Mouse (Mus musculus) lung, embryonic 15.5 days (tissue): ENCODE measurements around the gene Bbs2. TPM values are rescaled to one million over a fixed set of nuclear protein-coding genes. Genes with fewer than 3 reads are reported as not detected.

Experiments
- ATAC-seq: fragments of 200-750 bp; cut with Nextera tagmentation; 2 replicates; pipeline ENCODE4 v1.8.0; 2017; ENCODE audit warnings: moderate number of reproducible peaks, borderline replicate concordance; ENCODE audit not compliant: low FRiP score, low TSS enrichment; ENCODE audit errors: extremely low read depth
- H3K27ac ChIP-seq: fragments of 300-500 bp; sonication (generic); 2 replicates; pipeline ENCODE4 v1.5.1; 2015; ENCODE audit warnings: moderate library complexity, mild to moderate bottlenecking, inconsistent platforms
- H3K27me3 ChIP-seq: fragments of 300-500 bp; sonication (generic); 2 replicates; pipeline ENCODE4 v1.6.1; 2015; ENCODE audit warnings: inconsistent platforms
- H3K36me3 ChIP-seq: fragments of 300-500 bp; sonication (generic); 2 replicates; pipeline ENCODE4 v1.6.1; 2015; ENCODE audit warnings: inconsistent platforms
- H3K4me1 ChIP-seq: fragments of 300-500 bp; sonication (generic); 2 replicates; pipeline ENCODE4 v1.6.1; 2015; ENCODE audit warnings: inconsistent platforms
- H3K4me2 ChIP-seq: fragments of 300-500 bp; sonication (generic); 2 replicates; pipeline ENCODE4 v1.6.1; 2015; ENCODE audit warnings: inconsistent platforms, mild to moderate bottlenecking, moderate library complexity
- H3K4me3 ChIP-seq: fragments of 300-500 bp; sonication (generic); 2 replicates; pipeline ENCODE4 v1.5.1; 2015; ENCODE audit warnings: mild to moderate bottlenecking, inconsistent platforms
- H3K9ac ChIP-seq: fragments of 300-500 bp; sonication (generic); 2 replicates; pipeline ENCODE4 v1.6.1; 2015; ENCODE audit warnings: inconsistent platforms
- H3K9me3 ChIP-seq: fragments of 300-500 bp; sonication (generic); 2 replicates; pipeline ENCODE4 v1.6.1; 2016; ENCODE audit warnings: inconsistent platforms
- WGBS: fragments of 180-500 bp; shearing (Covaris S2); methylation state at CpG from one replicate; pipeline ENCODE4 v1.1.7; 2015; 5-methylcytosine and 5-hydroxymethylcytosine counted together
- polyA plus RNA-seq: library from polyadenylated mRNA; unstranded; fragments of >200 nt; fragmentation: Nextera tagmentation; extraction: Ambion mirVana; gene quantifications from 2 replicates; pipeline ENCODE4 v1.2.1, GENCODE M21; 2015

Bbs2 gene
- polyA plus RNA-seq, 1 experiment from 2014 or later = 13.1 TPM

DNA sequence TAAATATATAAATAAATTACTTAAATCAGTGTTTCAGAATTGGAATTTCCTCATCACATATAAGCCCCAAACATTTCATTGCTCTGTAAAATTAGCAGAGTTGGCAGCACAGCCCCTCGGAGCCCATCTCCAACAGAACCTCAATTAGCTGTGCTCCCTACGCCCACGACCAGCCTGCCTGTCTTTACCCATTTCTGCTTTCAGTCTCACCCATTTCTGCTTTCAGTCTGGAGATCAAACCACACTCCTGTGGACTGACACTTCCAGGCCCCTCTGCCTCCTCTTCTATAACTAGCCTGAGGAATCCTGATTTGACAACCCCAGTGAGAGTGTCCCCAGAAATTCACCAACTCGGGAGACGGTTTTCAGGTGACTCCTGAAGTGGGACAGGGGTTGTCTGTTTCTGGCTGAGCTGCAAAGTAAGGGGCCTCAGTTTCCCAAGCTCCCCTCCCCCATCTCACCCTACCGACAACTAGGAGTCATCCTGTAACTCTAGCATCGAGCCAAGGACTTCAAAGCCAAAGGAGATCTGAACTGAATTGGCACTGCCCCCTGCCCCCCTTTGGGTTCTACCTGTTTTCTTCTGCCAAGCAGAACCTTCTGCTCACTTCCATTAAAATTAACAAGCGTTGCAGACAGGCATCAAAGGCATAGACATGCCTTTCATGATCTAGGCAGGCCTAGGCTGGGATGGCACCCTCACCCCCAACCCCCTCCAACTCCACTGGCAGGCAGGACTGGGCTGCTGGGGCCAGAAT is 24.2 kb upstream of the Bbs2 start:
- H3K36me3 ChIP-seq = no peaks in the 10 kb centered on the region
- WGBS = 42% methylated on average over 8 of the region's 8 CpGs
- no peak for ATAC-seq

DNA sequence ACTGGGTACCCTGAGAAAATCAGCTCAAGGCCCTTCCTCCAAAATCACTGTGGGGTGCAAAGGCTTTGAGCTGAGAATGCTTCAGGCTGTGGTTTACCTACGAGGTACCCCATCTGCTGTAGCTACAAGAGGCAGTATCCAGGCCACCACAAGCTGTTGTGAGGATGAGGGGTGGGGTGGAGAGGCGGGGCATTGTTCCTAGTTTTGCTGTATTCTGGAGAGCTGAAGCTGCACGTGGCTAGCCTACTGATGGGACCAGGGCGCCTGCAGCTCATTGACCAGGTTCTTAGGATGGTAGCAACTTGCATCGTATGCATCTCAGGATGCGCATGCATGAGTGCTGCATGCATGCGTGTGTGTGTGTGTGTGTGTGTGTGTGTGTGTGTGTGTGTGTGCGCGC is 22.9 kb upstream of the Bbs2 start:
- Histone ChIP-seq H3K27me3 (no peaks in the 10 kb centered on the region), H3K4me2 (no peak overlapping the region), H3K9ac (no peak overlapping the region), H3K27ac (no peak overlapping the region), H3K4me3 (no peak overlapping the region), H3K36me3 (no peaks in the 10 kb centered on the region), H3K4me1 (no peaks in the 10 kb centered on the region), H3K9me3 (no peaks in the 10 kb centered on the region)
- ATAC-seq = no peak
- 77% methylated on average over 9 of the region's 9 CpGs for WGBS

More for the DNA sequence above, 24.2 kb upstream of the Bbs2 start:
- Histone ChIP-seq H3K9me3 (no peaks in the 10 kb centered on the region), H3K9ac (no peak overlapping the region), H3K4me3 (no peak overlapping the region), H3K27ac (no peak overlapping the region), H3K27me3 (no peaks in the 10 kb centered on the region), H3K4me1 (no peaks in the 10 kb centered on the region), H3K4me2 (no peak overlapping the region)

GRCm38 (mm10) chr8:94118776-94119430 is 20.2 kb upstream of the Bbs2 start:
- Histone ChIP-seq H3K27ac (no peak overlapping the region), H3K4me3 (no peak overlapping the region), H3K36me3 (no peaks in the 10 kb centered on the region), H3K9ac (no peak overlapping the region), H3K27me3 (no peaks in the 10 kb centered on the region), H3K9me3 (no peaks in the 10 kb centered on the region), H3K4me1 (no peaks in the 10 kb centered on the region), H3K4me2 (no peak overlapping the region)
- no peak for ATAC-seq
- 16% methylated on average over 6 of the region's 6 CpGs for WGBS

- no peaks in the 10 kb centered on the region for H3K4me1 ChIP-seq
- H3K9ac ChIP-seq = no peak overlapping the region
- no peaks in the 10 kb centered on the region for H3K27me3 ChIP-seq
- H3K4me3 ChIP-seq = no peak overlapping the region
- no peak overlapping the region for H3K4me2 ChIP-seq
- ATAC-seq = no peak
- 75% methylated on average over 2 of the region's 2 CpGs for WGBS
- H3K36me3 ChIP-seq = no peaks in the 10 kb centered on the region
- H3K27ac ChIP-seq = no peak overlapping the region
- H3K9me3 ChIP-seq = no peaks in the 10 kb centered on the region
Observed at GRCm38 (mm10) chr8:94113972-94114371, 15.2 kb upstream of the Bbs2 start.

DNA sequence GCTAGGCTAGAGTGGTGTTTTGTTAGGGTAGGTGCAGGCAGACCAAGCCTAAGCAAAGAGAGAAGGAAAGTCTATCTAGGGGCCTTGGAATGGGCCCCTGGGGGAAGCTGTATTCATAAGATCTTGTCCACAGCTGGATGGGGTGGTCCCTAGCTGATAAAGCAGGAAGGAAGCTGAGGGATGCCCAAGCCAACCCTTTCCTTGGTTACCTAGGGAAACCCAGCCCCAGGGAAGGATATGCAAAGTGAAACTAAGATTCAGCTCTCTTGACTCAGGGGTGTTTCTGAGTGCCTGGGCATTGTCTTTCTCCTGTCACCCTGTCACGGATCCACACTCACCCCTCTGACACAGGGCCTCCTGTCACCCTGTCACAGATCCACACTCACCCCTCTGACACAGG is 14.7 kb upstream of the Bbs2 start:
- ATAC-seq = no peak
- H3K9me3 ChIP-seq = no peaks in the 10 kb centered on the region
- no peak overlapping the region for H3K4me3 ChIP-seq
- no peaks in the 10 kb centered on the region for H3K4me1 ChIP-seq
- H3K27ac ChIP-seq = no peak overlapping the region
- no peaks in the 10 kb centered on the region for H3K36me3 ChIP-seq
- H3K27me3 ChIP-seq = no peaks in the 10 kb centered on the region
- H3K9ac ChIP-seq = no peak overlapping the region
- WGBS = 40% methylated on average over 1 of the region's 1 CpGs
- no peak overlapping the region for H3K4me2 ChIP-seq

- H3K27me3 ChIP-seq = no peaks in the 10 kb centered on the region
- 46% methylated on average over 6 of the region's 6 CpGs for WGBS
Observed at GRCm38 (mm10) chr8:94110526-94111177, 11.9 kb upstream of the Bbs2 start.

DNA sequence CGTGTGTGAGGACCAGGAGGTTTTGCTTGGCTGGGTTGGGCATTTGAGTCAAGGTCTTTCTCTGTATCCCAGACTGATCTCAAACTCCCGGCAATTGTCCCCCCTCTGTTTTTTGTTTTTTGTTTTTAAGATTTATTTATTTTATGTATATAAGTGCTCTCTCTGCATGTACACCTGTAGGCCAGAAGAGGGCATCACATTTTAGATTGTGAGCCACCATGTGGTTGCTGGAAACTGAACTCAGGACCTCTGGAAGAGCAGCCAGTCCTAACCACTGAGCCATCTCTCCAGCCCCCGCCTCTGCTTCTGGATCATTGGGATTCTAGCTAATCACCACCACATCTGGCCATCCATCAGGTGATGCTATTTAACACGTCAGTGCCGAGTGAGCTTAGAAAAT is 11.1 kb upstream of the Bbs2 start:
- 65% methylated on average over 5 of the region's 5 CpGs for WGBS
- no peak overlapping the region for H3K27ac ChIP-seq
- H3K27me3 ChIP-seq = no peaks in the 10 kb centered on the region
- no peaks in the 10 kb centered on the region for H3K4me1 ChIP-seq
- no peak overlapping the region for H3K4me2 ChIP-seq
- no peak overlapping the region for H3K4me3 ChIP-seq
- H3K36me3 ChIP-seq = no peaks in the 10 kb centered on the region
- ATAC-seq = no peak
- no peak overlapping the region for H3K9ac ChIP-seq
- H3K9me3 ChIP-seq = no peaks in the 10 kb centered on the region

More at GRCm38 (mm10) chr8:94110526-94111177, 11.9 kb upstream of the Bbs2 start:
- no peak overlapping the region for H3K9ac ChIP-seq
- no peak overlapping the region for H3K4me2 ChIP-seq
- no peaks in the 10 kb centered on the region for H3K4me1 ChIP-seq
- no peaks in the 10 kb centered on the region for H3K36me3 ChIP-seq
- no peaks in the 10 kb centered on the region for H3K9me3 ChIP-seq
- no peak overlapping the region for H3K27ac ChIP-seq
- ATAC-seq = no peak
- H3K4me3 ChIP-seq = no peak overlapping the region

- Histone ChIP-seq H3K27me3 (no peaks in the 10 kb centered on the region), H3K4me1 (no peaks in the 10 kb centered on the region), H3K27ac (no peak overlapping the region), H3K9me3 (no peaks in the 10 kb centered on the region), H3K36me3 (no peaks in the 10 kb centered on the region), H3K9ac (no peak overlapping the region), H3K4me3 (no peak overlapping the region), H3K4me2 (no peak overlapping the region)
- 63% methylated on average over 6 of the region's 6 CpGs for WGBS
- no peak for ATAC-seq
Observed at GRCm38 (mm10) chr8:94109396-94109795, 10.7 kb upstream of the Bbs2 start.

DNA sequence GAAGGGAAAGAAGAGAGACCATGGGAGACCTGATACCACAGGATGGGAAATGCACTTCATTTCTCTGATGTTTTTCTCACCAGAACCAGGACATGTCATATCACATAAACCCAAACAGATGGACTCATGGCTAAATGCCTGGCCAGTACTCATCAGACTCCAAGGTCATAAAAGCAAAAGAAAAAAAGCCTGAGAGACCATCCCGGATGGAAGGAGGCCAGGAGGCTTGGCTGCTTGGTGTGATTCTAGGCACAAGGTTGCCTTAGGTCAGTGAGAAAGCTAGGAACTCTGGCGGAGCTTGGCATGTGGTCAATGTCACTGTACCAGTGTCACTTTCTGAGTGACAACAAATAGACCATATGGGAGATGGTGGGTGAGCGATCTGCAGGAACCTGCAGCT is 9.1 kb upstream of the Bbs2 start:
- no peak overlapping the region for H3K9ac ChIP-seq
- H3K36me3 ChIP-seq = no peaks in the 10 kb centered on the region
- no peaks in the 10 kb centered on the region for H3K27me3 ChIP-seq
- no peak overlapping the region for H3K4me3 ChIP-seq
- no peak overlapping the region for H3K27ac ChIP-seq
- WGBS = 48% methylated on average over 3 of the region's 3 CpGs
- no peak for ATAC-seq
- no peaks in the 10 kb centered on the region for H3K4me1 ChIP-seq
- no peaks in the 10 kb centered on the region for H3K9me3 ChIP-seq
- no peak overlapping the region for H3K4me2 ChIP-seq

DNA sequence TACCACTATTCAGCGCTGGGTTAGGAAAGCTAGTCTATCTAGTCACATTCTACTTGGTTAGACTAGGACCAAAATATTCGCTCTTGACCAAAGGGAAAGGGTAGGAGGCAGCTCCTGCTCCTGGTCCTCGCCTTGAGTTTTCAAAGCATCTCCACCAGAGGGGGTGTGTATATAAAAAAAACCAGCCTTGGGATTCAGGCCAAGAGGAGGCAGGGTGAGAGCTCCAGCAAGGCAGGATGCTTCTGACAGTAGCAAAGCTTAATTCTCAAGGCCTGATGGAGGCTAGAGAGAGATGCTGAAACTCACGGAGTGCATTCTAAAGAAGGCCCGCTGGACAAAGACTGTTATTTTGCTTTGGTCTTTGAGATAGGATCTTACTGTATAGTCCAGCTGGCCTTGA is 5.4 kb upstream of the Bbs2 start:
- no peak overlapping the region for H3K4me3 ChIP-seq
- H3K9me3 ChIP-seq = no peaks in the 10 kb centered on the region
- no peak overlapping the region for H3K27ac ChIP-seq
- H3K27me3 ChIP-seq = no peaks in the 10 kb centered on the region
- H3K9ac ChIP-seq = no peak overlapping the region
- no peak for ATAC-seq
- H3K4me1 ChIP-seq = 0 out of 2 replicates have a peak, but pooled peaks cover under 1% of the 10 kb centered on the region
- no peak overlapping the region for H3K4me2 ChIP-seq
- 46% methylated on average over 5 of the region's 5 CpGs for WGBS
- H3K36me3 ChIP-seq = no peaks in the 10 kb centered on the region

DNA sequence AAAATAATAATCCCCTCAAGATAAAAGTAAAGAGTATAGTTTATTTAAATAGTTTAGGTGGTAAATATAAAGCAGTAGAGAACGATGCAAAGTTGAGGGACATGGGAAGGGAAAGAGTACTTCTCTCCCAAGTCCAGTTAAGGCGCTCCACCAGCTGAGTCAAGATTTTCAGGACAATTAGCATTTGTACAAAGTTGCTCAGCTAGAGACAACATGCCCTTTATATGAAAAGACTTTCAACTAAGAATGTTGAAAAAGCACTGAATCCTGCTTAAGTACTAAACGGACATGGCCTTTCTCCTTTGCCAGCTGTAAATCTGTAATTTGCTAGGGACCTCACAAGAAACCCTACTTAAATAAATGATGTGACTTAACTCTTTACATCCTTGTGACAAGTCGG is 268 bp upstream of the Bbs2 start:
- Histone ChIP-seq H3K36me3 (no peaks in the 10 kb centered on the region), H3K9ac (no peak overlapping the region), H3K27ac (peak overlapping the region; percentile 87; the same call in 1 of the 2 replicates), H3K4me3 (peak overlapping the region; percentile 60), H3K4me1 (0 out of 2 replicates have a peak, but pooled peaks cover 6% of the 10 kb centered on the region), H3K27me3 (no peaks in the 10 kb centered on the region), H3K9me3 (no peaks in the 10 kb centered on the region), H3K4me2 (peak overlapping the region; percentile 76)
- 38% methylated on average over 4 of the region's 4 CpGs for WGBS
- no peak for ATAC-seq

GRCm38 (mm10) chr8:94094281-94094680 is 4.4 kb downstream of the Bbs2 start:
- 0 out of 2 replicates have a peak, but pooled peaks cover 6% of the 10 kb centered on the region for H3K4me1 ChIP-seq
- H3K27me3 ChIP-seq = no peaks in the 10 kb centered on the region
- no peaks in the 10 kb centered on the region for H3K36me3 ChIP-seq
- no peak overlapping the region for H3K4me3 ChIP-seq
- no peak for ATAC-seq
- no peak overlapping the region for H3K4me2 ChIP-seq
- no peaks in the 10 kb centered on the region for H3K9me3 ChIP-seq
- WGBS = 79% methylated on average over 6 of the region's 6 CpGs
- no peak overlapping the region for H3K27ac ChIP-seq
- H3K9ac ChIP-seq = no peak overlapping the region
